Mouse (Mus musculus): Measurements from ENCODE around the gene Zan. TPM values are rescaled to one million over a fixed set of nuclear protein-coding genes. Genes with fewer than 3 reads are reported as not detected.

The Zan gene
- total RNA-seq, 1 experiment from 2014 or later, result not detected

- no peak for DNase-seq
Measured at GRCm38 (mm10) chr5:137330910-137331309, 146.0 kb downstream of the Zan start.

Other genes with a start within 250 kb of the Zan start
- 10.3 and 17.4 TPM in 2 replicates for gene Ache, start 189.5 kb downstream of the Zan start, total RNA-seq (2021)
- gene Ufsp1, start 182.4 kb downstream of the Zan start, total RNA-seq (2021), result 8.0 and 11.9 TPM in 2 replicates
- gene Srrt, start 169.4 kb downstream of the Zan start, total RNA-seq (2021), result 139 and 168 TPM in 2 replicates
- 29.2 and 34.7 TPM in 2 replicates for gene Trip6, start 162.7 kb downstream of the Zan start, total RNA-seq (2021)
- gene Slc12a9, start 143.5 kb downstream of the Zan start, total RNA-seq (2021), result 9.4 and 13.0 TPM in 2 replicates
- 65.1 and 69.7 TPM in 2 replicates for gene Ephb4, start 127.0 kb downstream of the Zan start, total RNA-seq (2021)
- 22.3 and 26.2 TPM in 2 replicates for gene Pop7, start 25.5 kb upstream of the Zan start, total RNA-seq (2021)
- gene Gigyf1, start 41.5 kb upstream of the Zan start, total RNA-seq (2021), result 30.5 and 36.6 TPM in 2 replicates
- gene Epo, start 56.2 kb upstream of the Zan start, total RNA-seq (2021), result not detected in 2 replicates
- gene Gnb2, start 56.4 kb upstream of the Zan start, total RNA-seq (2021), result 574 and 611 TPM in 2 replicates
- gene Actl6b, start 76.5 kb upstream of the Zan start, total RNA-seq (2021), result 2.8 and 3.8 TPM in 2 replicates
- 1.4 and 26.4 TPM in 2 replicates for gene Tfr2, start 92.8 kb upstream of the Zan start, total RNA-seq (2021)
- 42.5 and 44.9 TPM in 2 replicates for gene Mospd3, start 124.0 kb upstream of the Zan start, total RNA-seq (2021)
- gene Pcolce, start 136.7 kb upstream of the Zan start, total RNA-seq (2021), result 414 and 471 TPM in 2 replicates
- gene Fbxo24, start 151.9 kb upstream of the Zan start, total RNA-seq (2021), result 0.38 and 0.85 TPM in 2 replicates
- 30.1 and 35.9 TPM in 2 replicates for gene Lrch4, start 152.1 kb upstream of the Zan start, total RNA-seq (2021)
- gene Gm20605, start 152.1 kb upstream of the Zan start, total RNA-seq (2021), result 7.2 and 11.6 TPM in 2 replicates
- gene Sap25, start 164.3 kb upstream of the Zan start, total RNA-seq (2021), result 7.4 and 12.8 TPM in 2 replicates
- gene Irs3, start 168.7 kb upstream of the Zan start, total RNA-seq (2021), result 4.2 and 4.6 TPM in 2 replicates
- 22.9 and 25.3 TPM in 2 replicates for gene Agfg2, start 207.7 kb upstream of the Zan start, total RNA-seq (2021)

Measured in adrenal gland, postnatal 14 days (tissue).